Mouse (Mus musculus): Measurements from ENCODE around the gene Stxbp3. TPM values are rescaled to one million over a fixed set of nuclear protein-coding genes. Genes with fewer than 3 reads are reported as not detected.
A peak's percentile ranks its signal among the peaks of the same experiment; 100 is the strongest.
"Not testable (repeated sequence)": the region's sequence is repeated elsewhere in the genome, so short reads cannot be mapped to it uniquely, and the experiment has no call there.

The Stxbp3 gene
- total RNA-seq (2022): 10 to 100 TPM; 22.8 to 39.8 (median 30.9) TPM

DNA sequence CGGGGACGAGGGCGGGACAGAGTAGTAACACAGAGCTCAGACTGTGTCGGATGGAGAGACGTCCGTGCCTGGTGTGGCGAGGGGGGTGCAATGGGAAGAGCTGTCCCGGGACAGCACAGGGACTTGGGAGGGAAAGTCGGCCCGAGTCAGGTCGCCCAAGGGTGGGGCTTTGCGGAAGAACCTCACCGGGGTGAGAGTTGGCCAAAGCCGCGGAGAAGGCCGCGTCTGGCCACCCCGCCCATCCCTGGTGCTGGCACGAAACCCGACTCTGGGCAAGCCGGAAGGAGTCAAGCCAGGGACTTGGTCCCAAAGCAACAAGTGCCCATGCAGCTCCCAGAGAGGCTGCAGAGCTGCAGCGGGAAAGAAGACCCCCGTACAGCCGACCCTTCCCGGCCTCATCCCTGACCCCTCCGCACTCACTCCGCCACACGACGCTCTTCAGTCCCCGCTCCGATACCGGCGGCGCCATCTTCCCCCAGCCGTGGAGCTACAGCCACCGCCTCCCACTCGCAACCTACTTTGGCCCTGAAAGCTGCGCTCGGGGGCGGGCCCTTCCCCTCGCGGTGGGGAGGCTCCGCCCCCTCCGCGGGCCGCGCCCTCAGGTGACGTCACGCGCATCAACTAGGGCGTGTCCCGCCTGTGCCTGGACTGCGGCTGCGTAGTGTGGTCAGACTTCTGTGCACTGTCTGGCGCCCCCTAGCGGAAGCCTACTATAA lies at the start of gene Stxbp3:
Gene Stxbp3, minus strand, starts transcription at position 527 of the 716 bp plus-strand sequence.
- peak; percentile 97 to 99 for DNase-seq (ENCODE audit: low spot score in 2 of 2)

- DNase-seq (ENCODE audit: low spot score in 2 of 2): no peak
These were observed 49.6 kb upstream of the Stxbp3 start, which contains the start of gene Fndc7 for GRCm38 (mm10) chr3:108889908-108890307. Gene Fndc7 (minus strand): TSS chr3:108890008.

DNA sequence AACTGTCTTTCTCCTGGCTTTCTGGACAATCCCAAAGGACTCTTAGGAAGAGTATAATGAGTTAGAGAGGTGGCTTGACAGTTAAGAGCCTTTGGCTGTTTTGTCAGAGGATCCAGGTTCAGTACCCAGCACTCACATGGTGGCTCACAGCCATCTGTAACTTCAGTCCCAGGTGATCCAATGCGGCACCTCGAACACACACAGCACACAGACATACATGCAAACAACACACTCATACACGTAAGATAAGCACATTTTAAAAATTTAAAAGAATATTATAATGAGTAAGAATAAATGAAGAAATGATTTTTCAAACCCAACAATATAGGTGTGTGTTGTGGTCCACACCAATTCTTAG lies 47.3 kb upstream of the Stxbp3 start:
- no peak for DNase-seq (ENCODE audit: low spot score in 2 of 2)

DNA sequence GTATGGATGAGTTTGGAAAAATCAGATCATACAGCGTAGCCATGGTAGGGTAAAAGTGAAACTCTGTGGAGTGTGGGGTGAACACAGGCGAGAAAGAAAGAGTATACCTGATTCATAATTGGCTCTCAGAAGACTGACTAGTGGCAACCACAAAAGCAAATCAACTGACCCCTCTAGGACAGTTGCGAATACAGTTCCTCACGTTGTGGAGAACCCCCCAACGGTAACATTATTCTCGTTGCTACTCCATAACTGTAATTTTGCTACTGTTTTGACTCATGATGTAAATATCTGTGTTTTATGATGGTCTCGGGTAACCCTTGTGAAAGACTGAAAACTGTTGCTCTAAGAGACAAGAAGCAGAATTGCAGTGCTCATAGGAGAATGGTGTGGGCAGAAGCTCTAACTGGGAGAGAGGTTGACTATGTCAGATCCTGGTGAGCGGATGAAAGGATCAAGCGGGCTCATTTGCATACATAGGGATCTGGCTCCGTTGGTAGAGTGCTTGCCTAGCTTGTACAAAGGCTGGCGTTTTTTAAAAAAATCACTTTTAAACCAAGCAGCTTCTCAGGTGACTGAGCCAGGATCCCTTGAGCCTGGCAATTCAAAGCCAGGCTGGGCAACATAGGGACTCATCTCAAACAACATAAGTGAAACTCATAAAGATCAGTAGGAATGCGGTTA lies 46.8 kb upstream of the Stxbp3 start:
- DNase-seq (ENCODE audit: low spot score in 2 of 2): no peak

DNA sequence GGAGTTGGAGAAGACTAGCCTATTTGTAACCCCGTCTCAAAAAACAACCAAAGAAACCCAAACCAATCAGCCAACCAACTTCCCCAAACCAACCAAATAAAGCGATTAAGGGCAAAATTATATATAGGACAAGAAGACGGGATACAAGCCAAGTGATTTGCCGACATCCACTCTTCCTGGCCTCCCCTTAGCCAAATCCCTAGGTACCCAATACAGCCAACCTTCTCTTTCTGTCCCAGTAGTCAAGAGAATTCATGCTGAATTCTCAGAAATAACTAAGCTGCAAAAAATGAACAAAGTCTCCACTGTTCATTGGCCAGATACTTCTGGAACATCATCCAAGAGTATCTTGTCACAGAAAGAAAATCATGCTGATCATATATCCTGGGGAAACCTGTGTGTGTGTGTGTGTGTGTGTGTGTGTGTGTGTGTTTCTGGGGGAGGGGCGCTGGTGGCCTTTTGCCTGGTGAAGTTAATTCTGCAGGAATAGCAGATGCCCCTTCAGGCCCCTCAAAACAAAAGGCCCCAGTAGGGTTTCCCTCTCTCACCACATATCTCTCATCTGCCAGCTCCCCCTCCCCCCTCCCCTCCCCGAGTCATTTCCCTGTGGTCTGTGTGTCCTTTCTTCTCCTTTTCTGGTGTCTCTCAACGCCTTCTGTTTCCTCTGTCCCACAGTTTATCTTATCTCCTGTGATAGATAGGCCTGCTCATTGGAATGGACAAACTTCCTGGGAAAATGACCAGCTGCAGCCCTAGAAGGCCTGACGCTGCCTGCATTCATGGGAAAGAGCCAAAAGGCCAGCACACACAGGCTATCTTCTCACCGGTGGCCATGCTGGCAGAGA lies 45.6 kb upstream of the Stxbp3 start:
- no peak for DNase-seq (ENCODE audit: low spot score in 2 of 2)

GRCm38 (mm10) chr3:108884706-108885289 lies 44.5 kb upstream of the Stxbp3 start:
- DNase-seq (ENCODE audit: low spot score in 2 of 2): no peak

DNA sequence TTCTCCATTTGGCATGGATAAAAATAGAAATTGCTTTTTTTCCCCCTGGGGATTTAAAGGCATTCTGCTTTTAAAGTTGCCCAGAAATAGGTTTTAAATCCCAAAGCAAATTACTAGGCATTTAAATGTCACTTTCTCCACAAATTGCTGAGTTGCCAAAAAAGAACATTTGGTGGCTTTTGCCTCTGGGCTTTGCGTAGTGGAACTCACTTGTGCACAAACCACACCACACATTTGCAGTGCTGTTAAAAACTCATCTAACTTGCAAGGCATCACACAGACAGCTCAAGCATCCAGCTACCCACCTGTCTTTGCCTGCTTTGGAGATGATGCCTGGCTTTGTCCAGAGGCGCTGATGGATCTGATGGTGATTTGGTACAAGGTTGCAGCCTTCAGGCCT lies 42.7 kb upstream of the Stxbp3 start:
- DNase-seq (ENCODE audit: low spot score in 2 of 2): no peak

GRCm38 (mm10) chr3:108881873-108882272 lies 41.5 kb upstream of the Stxbp3 start:
- not testable (repeated sequence) for DNase-seq (ENCODE audit: low spot score in 2 of 2)

DNA sequence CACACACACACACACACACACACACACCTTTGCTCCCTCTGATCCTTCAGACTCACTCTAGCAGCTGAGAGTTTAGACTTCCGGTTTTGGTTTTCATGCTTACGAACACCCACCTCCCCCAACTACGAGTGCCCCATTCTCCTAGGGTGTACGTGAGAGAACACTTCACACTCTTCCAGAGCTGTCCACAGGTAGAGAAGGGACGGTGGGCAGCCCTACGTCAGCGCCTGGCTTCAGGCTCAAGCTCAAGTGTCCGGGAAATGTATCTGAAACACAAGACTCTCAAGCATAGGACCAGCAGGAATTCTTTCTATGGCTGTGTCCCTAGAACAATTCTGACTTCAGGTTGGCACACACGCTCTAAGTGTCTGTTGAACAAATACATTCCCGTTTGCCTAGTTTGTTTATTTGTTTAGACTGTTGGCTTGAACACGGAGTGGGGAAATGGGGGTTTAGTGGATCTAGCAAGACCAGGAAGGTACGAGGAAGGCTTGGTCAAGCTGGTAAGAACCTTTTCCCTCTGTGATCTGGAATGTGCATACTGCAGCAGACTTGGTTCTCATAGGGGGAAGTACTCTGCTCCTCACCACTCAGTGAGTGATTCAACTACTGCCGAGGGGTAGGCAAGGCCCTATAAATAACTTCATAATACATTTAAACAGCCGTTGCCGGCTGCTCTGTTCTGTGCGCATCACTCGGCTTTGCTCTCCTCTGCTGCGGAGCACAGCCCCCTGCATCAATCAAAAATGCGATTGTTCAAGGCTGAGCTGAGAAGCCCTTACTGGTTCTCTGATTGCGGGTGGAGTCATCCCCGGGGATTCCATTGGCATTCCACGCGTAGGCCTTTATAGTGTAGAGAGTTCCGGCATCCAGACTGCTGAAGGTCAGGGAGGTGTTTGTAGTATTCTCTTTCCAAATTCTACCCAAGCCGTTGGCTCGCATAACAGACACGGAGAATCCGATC lies 40.5 kb upstream of the Stxbp3 start:
- DNase-seq (ENCODE audit: low spot score in 2 of 2): peak in 1 of 2 experiments; percentile 33

DNA sequence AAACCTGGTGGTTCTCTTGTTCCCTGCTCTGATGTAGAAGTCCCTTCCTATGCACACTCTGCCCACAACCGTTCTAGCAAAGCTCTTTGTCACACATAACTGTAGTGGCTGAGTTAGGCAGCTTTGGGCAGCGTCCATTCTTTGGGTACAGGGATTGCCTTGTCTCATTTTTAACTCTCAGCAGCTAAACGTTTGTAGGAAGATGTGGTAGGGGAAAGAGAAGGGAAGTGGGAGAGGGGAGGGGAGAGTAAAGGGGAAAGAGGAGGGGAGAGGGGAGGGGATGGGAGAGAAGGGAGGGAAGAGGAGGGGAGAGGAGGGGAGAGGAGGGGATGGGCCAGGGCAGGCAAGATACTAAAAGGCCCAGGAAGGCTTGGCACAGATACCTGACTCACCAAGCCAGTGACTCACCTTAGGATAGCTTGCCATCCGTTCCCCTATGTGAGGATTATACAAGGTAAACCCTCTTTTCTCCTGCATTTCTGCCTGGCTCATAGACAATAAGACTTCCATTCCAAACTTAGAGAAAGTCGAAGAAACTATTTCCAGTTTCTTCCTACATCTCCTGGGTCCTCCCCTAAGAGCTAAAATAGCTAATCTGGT lies 39.6 kb upstream of the Stxbp3 start:
- no peak for DNase-seq (ENCODE audit: low spot score in 2 of 2)

- DNase-seq (ENCODE audit: low spot score in 2 of 2): no peak
These were observed 38.8 kb upstream of the Stxbp3 start for GRCm38 (mm10) chr3:108879129-108879528.

DNA sequence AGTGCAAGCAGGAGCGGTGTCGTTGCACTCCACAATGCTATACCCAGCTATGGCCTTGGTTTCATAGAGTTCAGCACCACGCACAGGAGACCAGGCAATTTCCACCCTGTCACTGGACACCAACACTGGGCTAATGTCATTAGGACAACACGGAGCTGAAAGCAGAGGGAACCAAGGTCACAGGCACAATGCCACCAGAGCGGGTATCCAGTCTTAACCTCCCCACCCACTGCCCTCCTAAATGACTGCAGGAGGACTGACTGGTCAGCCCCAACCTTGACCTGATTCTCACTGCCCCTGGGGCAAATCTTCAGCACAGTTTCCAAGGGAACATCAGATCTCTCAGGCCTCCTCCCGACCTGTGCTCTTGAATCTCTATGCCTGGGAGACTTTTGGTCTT lies 30.3 kb upstream of the Stxbp3 start:
- no peak for DNase-seq (ENCODE audit: low spot score in 2 of 2)

DNA sequence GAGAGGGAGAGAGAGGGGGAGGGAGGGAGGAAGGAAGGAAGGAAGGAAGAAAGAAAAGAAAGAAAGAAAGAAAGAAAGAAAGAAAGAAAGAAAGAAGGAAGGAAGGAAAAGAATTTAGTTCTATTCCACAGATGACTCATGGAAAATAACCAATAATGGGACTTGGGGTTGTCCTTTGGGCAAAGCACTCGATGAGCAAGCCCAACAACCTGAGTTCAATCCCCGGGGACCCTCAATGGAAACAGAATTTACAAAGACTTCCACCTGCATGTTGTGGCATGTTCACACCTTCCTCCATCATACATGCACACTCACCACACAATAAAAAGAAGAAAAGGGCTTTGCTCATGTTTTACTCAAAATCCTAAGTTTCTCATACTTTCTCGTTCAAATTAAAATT lies 27.1 kb upstream of the Stxbp3 start:
- no peak for DNase-seq (ENCODE audit: low spot score in 2 of 2)

- no peak for DNase-seq (ENCODE audit: low spot score in 2 of 2)
These were observed 25.4 kb upstream of the Stxbp3 start for GRCm38 (mm10) chr3:108865676-108866075.

- no peak for DNase-seq (ENCODE audit: low spot score in 2 of 2)
These were observed 24.8 kb upstream of the Stxbp3 start for GRCm38 (mm10) chr3:108865129-108865528.

DNA sequence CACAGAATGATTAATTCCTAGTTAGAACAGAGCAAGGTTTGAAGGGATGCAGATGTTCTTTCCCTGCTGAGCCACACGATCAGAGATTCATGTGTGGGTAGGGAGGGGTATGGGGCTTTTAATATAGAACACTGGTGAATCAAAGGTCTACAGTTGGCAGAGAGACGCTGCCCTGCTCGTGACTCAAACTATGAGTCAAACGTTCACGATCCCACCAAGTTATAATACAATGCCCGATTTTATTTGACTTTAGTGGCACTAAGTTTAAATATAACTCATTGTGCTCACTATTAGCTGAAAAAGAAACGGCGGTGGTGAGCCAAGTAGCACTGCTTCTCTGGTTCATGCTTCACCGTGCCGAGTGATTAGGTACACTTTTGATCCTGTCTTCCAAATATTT lies 22.8 kb upstream of the Stxbp3 start:
- DNase-seq (ENCODE audit: low spot score in 2 of 2): no peak

GRCm38 (mm10) chr3:108862282-108862681 lies 22.0 kb upstream of the Stxbp3 start:
- not testable (repeated sequence) for DNase-seq (ENCODE audit: low spot score in 2 of 2)

DNA sequence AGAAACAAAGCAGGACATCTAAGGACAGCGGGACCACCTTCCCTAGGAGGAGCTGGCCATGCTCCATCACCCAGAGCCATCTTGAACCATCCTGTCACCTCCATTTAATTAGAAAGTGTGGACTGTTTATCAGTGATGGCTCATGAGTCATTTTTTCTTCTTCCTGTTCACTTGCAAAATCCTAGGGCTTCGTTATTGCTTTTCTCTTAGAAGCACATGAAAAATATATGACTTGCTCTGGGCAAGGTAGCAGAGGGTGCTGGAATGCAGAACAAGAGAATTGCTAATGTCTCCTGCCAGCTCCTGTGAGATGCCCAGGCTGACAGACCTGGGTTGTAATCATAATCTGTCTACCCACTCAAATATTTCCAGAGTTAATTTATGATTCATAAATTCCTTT lies 20.5 kb upstream of the Stxbp3 start:
- no peak for DNase-seq (ENCODE audit: low spot score in 2 of 2)

DNA sequence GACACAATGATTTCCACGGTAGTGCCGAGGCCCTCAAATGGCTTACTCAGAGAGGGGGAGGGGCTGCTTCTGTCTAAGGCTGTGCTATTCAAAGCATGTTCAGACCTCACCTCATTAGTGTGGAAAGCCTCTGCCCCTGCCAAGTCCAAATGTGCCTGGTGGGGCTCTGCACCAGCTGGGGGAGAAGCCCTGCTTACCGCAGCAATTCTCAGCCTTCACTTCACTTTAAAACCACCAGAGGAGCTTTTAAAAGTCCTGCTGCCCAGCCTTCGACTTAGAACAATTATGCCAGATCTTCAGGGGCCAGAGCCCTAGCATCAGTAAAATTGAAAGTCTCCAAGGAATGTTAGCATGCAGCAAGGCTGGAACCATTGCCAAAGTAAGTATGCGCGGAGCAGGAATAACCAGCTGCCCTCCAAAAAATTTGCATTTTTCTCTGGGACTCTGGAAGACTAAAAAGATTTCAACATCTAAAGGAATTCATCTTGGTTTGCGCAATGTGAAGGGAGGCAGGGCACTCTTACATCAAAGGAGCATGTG lies 18.0 kb upstream of the Stxbp3 start:
- DNase-seq (ENCODE audit: low spot score in 2 of 2): peak; percentile 40 to 42

GRCm38 (mm10) chr3:108857714-108858113 lies 17.4 kb upstream of the Stxbp3 start:
- DNase-seq (ENCODE audit: low spot score in 2 of 2): no peak

Measured in layer of hippocampus, adult 8-10 months (tissue).